Mouse (Mus musculus): ENCODE results near the gene Zfp1.
A peak's percentile ranks its signal among the peaks of the same experiment; 100 is the strongest.

Zfp1 gene

GRCm38 (mm10) chr8:111643264-111644141 lies at the start of gene Zfp1:
TSS of gene Zfp1 (plus strand) at chr8:111643401.
- peak; percentile 98 for DNase-seq (ENCODE audit: low spot score)

- no peak for DNase-seq (ENCODE audit: low spot score)
Observed at GRCm38 (mm10) chr8:111594044-111594840, 49.0 kb upstream of the Zfp1 start.

GRCm38 (mm10) chr8:111594951-111595350 lies 48.2 kb upstream of the Zfp1 start:
- DNase-seq (ENCODE audit: low spot score) = no peak

- peak; percentile 14 for DNase-seq (ENCODE audit: low spot score)
Observed at GRCm38 (mm10) chr8:111595712-111596484, 47.3 kb upstream of the Zfp1 start.

- DNase-seq (ENCODE audit: low spot score) = no peak
Observed at GRCm38 (mm10) chr8:111596485-111596821, 46.7 kb upstream of the Zfp1 start.

- DNase-seq (ENCODE audit: low spot score) = peak; percentile 43
Observed at GRCm38 (mm10) chr8:111597310-111597709, 45.9 kb upstream of the Zfp1 start.

GRCm38 (mm10) chr8:111599707-111600444 lies 43.3 kb upstream of the Zfp1 start:
- DNase-seq (ENCODE audit: low spot score) = no peak

- DNase-seq (ENCODE audit: low spot score) = no peak
Observed at GRCm38 (mm10) chr8:111602050-111602449, 41.2 kb upstream of the Zfp1 start.

- DNase-seq (ENCODE audit: low spot score) = no peak
Observed at GRCm38 (mm10) chr8:111604986-111605385, 38.2 kb upstream of the Zfp1 start.

- no peak for DNase-seq (ENCODE audit: low spot score)
Observed at GRCm38 (mm10) chr8:111606961-111607360, 36.2 kb upstream of the Zfp1 start.

GRCm38 (mm10) chr8:111607414-111607813 lies 35.8 kb upstream of the Zfp1 start:
- no peak for DNase-seq (ENCODE audit: low spot score)

- no peak for DNase-seq (ENCODE audit: low spot score)
Observed at GRCm38 (mm10) chr8:111613181-111613580, 30.0 kb upstream of the Zfp1 start.

GRCm38 (mm10) chr8:111614786-111615701 lies 28.2 kb upstream of the Zfp1 start:
- DNase-seq (ENCODE audit: low spot score) = no peak

- DNase-seq (ENCODE audit: low spot score) = no peak
Observed at GRCm38 (mm10) chr8:111617812-111618211, 25.4 kb upstream of the Zfp1 start.

GRCm38 (mm10) chr8:111618273-111618672 lies 24.9 kb upstream of the Zfp1 start:
- no peak for DNase-seq (ENCODE audit: low spot score)

- no peak for DNase-seq (ENCODE audit: low spot score)
Observed at GRCm38 (mm10) chr8:111619936-111620335, 23.3 kb upstream of the Zfp1 start.

- DNase-seq (ENCODE audit: low spot score) = no peak
Observed at GRCm38 (mm10) chr8:111622104-111622503, 21.1 kb upstream of the Zfp1 start.

GRCm38 (mm10) chr8:111622553-111622952 lies 20.6 kb upstream of the Zfp1 start:
- DNase-seq (ENCODE audit: low spot score) = no peak

GRCm38 (mm10) chr8:111624081-111624852 lies 18.9 kb upstream of the Zfp1 start:
- no peak for DNase-seq (ENCODE audit: low spot score)

GRCm38 (mm10) chr8:111624853-111625221 lies 18.4 kb upstream of the Zfp1 start:
- DNase-seq (ENCODE audit: low spot score) = no peak
